Mouse (Mus musculus) heart, adult 2 months (tissue): ENCODE results near the gene Phyh. TPM values are rescaled to one million over a fixed set of nuclear protein-coding genes. Genes with fewer than 3 reads are reported as not detected.
A peak's percentile ranks its signal among the peaks of the same experiment; 100 is the strongest.

Experiments used
- DNase-seq, 2 experiments: peaks; one replicate each; pipeline ENCODE4 v3.0.0; 2021
- H3K27ac ChIP-seq: fragments of 200-600 bp; 2 replicates; pipeline ENCODE4 v1.8.1; 2022
- H3K27me3 ChIP-seq: fragments of 200-500 bp; 2 replicates; pipeline ENCODE4 v1.6.1; 2012; ENCODE audit warnings: mild to moderate bottlenecking, low read length, inconsistent platforms, mixed read lengths; ENCODE audit not compliant: control insufficient read depth, insufficient read depth
- H3K36me3 ChIP-seq: fragments of 200-500 bp; 2 replicates; pipeline ENCODE4 v1.6.1; 2012; ENCODE audit warnings: low read length, inconsistent platforms; ENCODE audit not compliant: control insufficient read depth, insufficient read depth
- H3K4me1 ChIP-seq: fragments of 200-500 bp; 2 replicates; pipeline ENCODE4 v1.6.1; 2011; ENCODE audit warnings: low read length; ENCODE audit not compliant: control insufficient read depth, insufficient read depth
- H3K4me3 ChIP-seq: fragments of 200-600 bp; 2 replicates; pipeline ENCODE4 v1.8.1; 2022
- H3K79me2 ChIP-seq: fragments of 200-500 bp; replicated peaks from 2 replicates; pipeline ENCODE4 v1.6.1; 2012; ENCODE audit warnings: mild to moderate bottlenecking, inconsistent platforms, low read length, moderate library complexity, mixed read lengths; ENCODE audit not compliant: control insufficient read depth, insufficient read depth
- H3K9ac ChIP-seq: fragments of 200-500 bp; 2 replicates; pipeline ENCODE4 v1.6.1; 2012; ENCODE audit warnings: low read depth, mild to moderate bottlenecking, control low read depth, inconsistent platforms, low read length, mixed read lengths
- CTCF ChIP-seq: fragments of 200-600 bp; IDR thresholded peaks from 2 replicates; pipeline ENCODE4 v1.8.1; 2022; ENCODE audit warnings: antibody characterized with exemption, mild to moderate bottlenecking, moderate library complexity
- EP300 ChIP-seq: fragments of 200-500 bp; IDR thresholded peaks from 2 replicates; pipeline ENCODE4 v1.6.1; 2011; ENCODE audit warnings: low read depth, low read length, control low read depth; ENCODE audit not compliant: insufficient read depth
- POLR2A ChIP-seq: fragments of 200-500 bp; IDR thresholded peaks from 2 replicates; pipeline ENCODE4 v1.6.1; 2011; ENCODE audit warnings: mild to moderate bottlenecking, low read depth, low read length, control low read depth; ENCODE audit not compliant: insufficient read depth
- WGBS: fragments of 180-500 bp; shearing (Covaris S2); methylation state at CpG from one replicate; pipeline ENCODE4 v1.1.7; 2018; 5-methylcytosine and 5-hydroxymethylcytosine counted together
- intact Hi-C: fragments of 180-260 bp; cut with DNase I; formaldehyde crosslinking; loops from one replicate; pipeline ENCODE4 v1.15.1; 2025
- polyA plus RNA-seq: library from polyadenylated mRNA; depleted of rRNA; stranded (reverse); fragments of >200 nt; gene quantifications from 2 replicates; pipeline ENCODE4 v1.2.3, GENCODE M21; 2012
- total RNA-seq, 2 experiments: library from RNA; stranded (reverse); gene quantifications; 2 replicates each; pipeline ENCODE4 v1.2.3; 2021

The Phyh gene
- total and polyA plus RNA-seq, 3 experiments, result 620 to 904 (median 743) TPM

- Histone ChIP-seq H3K27me3 (no peaks in the 10 kb centered on the region), H3K4me1 (no peaks in the 10 kb centered on the region; the same call in 1 of the 2 replicates), H3K4me3 (peak within 1 kb of the TSS; percentile 88), H3K27ac (peak within 1 kb of the TSS; percentile 98), H3K9ac (peak within 1 kb of the TSS; percentile 96), H3K79me2 (0 out of 2 replicates have a peak, but pooled peaks cover 3% of the 10 kb centered on the region), H3K36me3 (no peaks in the 10 kb centered on the region)
- under 1% methylated on average over 105 of the region's 115 CpGs for WGBS
- TF ChIP-seq POLR2A, result no peak
- TF ChIP-seq EP300, result no peak
- no peak for TF ChIP-seq CTCF
- DNase-seq, result peak; percentile 89 to 90
- intact Hi-C loops, result loop anchor here (1.0 to 5.0 kb wide), 2 partner anchors 36 to 164 kb away; partner anchors contain the start of gene Bend7
Measured at GRCm38 (mm10) chr2:4881350-4882248, 37.2 kb upstream of the Phyh start, which contains the start of gene Sephs1. Gene Sephs1, plus strand, starts transcription at chr2:4881564.

GRCm38 (mm10) chr2:4882249-4882791 is 36.5 kb upstream of the Phyh start:
- peak in 1 of 2 experiments; percentile 88 for DNase-seq
- H3K36me3 ChIP-seq, result no peaks in the 10 kb centered on the region
- 0 out of 2 replicates have a peak, but pooled peaks cover 3% of the 10 kb centered on the region for H3K79me2 ChIP-seq
- TF ChIP-seq POLR2A, result no peak
- TF ChIP-seq EP300, result no peak
- no peak for TF ChIP-seq CTCF
- H3K27ac ChIP-seq, result peak overlapping the region; percentile 98
- under 1% methylated on average over 63 of the region's 63 CpGs for WGBS
- intact Hi-C loops, result loop anchor here (1.0 to 5.0 kb wide), 2 partner anchors 35 to 165 kb away; partner anchors contain the start of gene Bend7
- H3K4me3 ChIP-seq, result peak overlapping the region; percentile 88
- H3K27me3 ChIP-seq, result no peaks in the 10 kb centered on the region
- H3K9ac ChIP-seq, result peak overlapping the region; percentile 96
- H3K4me1 ChIP-seq, result no peaks in the 10 kb centered on the region; the same call in 1 of the 2 replicates

DNA sequence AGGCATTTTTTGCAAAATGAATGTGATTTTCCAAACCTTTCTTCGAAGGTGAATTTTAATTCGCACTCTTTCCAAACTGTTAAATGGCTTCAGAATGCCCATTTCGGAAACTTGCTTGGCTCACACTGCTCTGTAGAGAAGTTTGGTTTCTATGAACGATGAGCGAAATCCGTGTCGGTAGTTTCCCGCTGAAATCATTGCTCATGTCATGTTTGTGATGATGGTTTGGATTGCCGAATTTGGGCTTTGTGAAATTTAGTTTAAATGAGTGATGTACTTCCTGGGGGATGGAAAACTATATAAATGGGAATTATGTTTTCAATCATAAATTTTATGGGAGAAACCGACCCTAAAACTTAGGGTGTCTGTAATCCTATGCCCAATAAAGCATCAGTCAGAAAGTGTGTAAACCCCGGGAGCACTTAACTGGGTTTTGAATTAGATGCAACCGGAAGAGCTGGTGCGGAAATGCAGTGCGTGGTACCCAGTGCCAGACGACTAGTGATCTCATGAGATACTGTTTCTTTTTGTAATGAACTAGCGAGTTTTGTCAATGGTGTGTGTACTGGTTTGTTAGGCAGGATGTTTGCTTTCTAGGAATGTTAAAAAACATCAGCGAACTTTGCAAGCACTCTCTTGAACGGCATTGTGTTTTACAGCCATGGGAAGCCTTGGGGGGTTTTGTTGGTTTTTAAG is 35.7 kb upstream of the Phyh start:
- H3K27me3 ChIP-seq, result no peaks in the 10 kb centered on the region
- TF ChIP-seq EP300 (no peak), POLR2A (no peak), CTCF (no peak)
- H3K79me2 ChIP-seq, result 0 out of 2 replicates have a peak, but pooled peaks cover 3% of the 10 kb centered on the region
- WGBS, result 3% methylated on average over 18 of the region's 18 CpGs
- H3K4me1 ChIP-seq, result no peaks in the 10 kb centered on the region; the same call in 1 of the 2 replicates
- H3K4me3 ChIP-seq, result peak overlapping the region; percentile 88
- H3K27ac ChIP-seq, result peak overlapping the region; percentile 98
- DNase-seq, result no peak
- no peak overlapping the region for H3K9ac ChIP-seq
- H3K36me3 ChIP-seq, result no peaks in the 10 kb centered on the region
- intact Hi-C loops, result loop anchor here (5.0 kb wide), 1 partner anchor 166 kb away; the partner anchor contains the start of gene Bend7

DNA sequence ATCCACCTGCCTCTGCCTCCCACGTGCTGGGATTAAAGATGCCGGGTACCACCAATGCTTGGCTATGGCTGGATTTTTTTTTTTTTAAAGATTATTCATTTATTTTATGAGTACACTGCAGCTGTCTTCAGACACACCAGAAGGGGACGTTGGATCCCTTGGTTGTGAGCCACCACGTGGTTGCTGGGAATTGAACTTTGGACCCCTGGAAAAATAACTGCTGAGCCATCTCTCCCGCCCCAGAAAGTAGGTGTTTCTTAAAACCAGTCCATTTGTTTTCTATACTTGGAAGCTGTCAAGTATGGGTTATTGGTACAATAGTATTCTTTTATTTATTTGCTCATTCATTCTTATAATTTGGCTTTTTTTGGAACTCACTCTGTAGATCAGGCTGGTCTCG is 31.9 kb upstream of the Phyh start:
- H3K9ac ChIP-seq, result no peak overlapping the region
- no peak for TF ChIP-seq CTCF
- TF ChIP-seq POLR2A, result no peak
- no peak for TF ChIP-seq EP300
- no peaks in the 10 kb centered on the region for H3K4me1 ChIP-seq
- no peak for DNase-seq
- no peaks in the 10 kb centered on the region for H3K36me3 ChIP-seq
- H3K79me2 ChIP-seq, result 0 out of 2 replicates have a peak, but pooled peaks cover 3% of the 10 kb centered on the region
- H3K4me3 ChIP-seq, result no peak overlapping the region
- H3K27me3 ChIP-seq, result no peaks in the 10 kb centered on the region
- intact Hi-C loops, result no loop called here
- WGBS, result 93% methylated on average over 6 of the region's 6 CpGs
- H3K27ac ChIP-seq, result no peak overlapping the region

GRCm38 (mm10) chr2:4895598-4895997 is 23.2 kb upstream of the Phyh start:
- no peak overlapping the region for H3K27ac ChIP-seq
- intact Hi-C loops, result no loop called here
- no peak overlapping the region for H3K9ac ChIP-seq
- TF ChIP-seq CTCF, result no peak
- H3K36me3 ChIP-seq, result peaks cover 4% of the 10 kb centered on the region; the same call in 1 of the 2 replicates
- H3K4me3 ChIP-seq, result no peak overlapping the region
- no peaks in the 10 kb centered on the region for H3K4me1 ChIP-seq
- no peak for DNase-seq
- H3K27me3 ChIP-seq, result no peaks in the 10 kb centered on the region
- H3K79me2 ChIP-seq, result no peaks in the 10 kb centered on the region; the same call in 1 of the 2 replicates
- 72% methylated on average over 2 of the region's 2 CpGs for WGBS
